Mouse (Mus musculus): ENCODE results near the gene Kifc3. TPM values are rescaled to one million over a fixed set of nuclear protein-coding genes. Genes with fewer than 3 reads are reported as not detected.

The Kifc3 gene
- polyA plus RNA-seq, 1 experiment from 2014 or later, result 5.3 TPM

- Histone ChIP-seq H3K27me3 (no peaks in the 10 kb centered on the region), H3K4me1 (replicated peaks) (no peaks in the 10 kb centered on the region), H3K4me3 (replicated peaks) (no peak overlapping the region), H3K27ac (replicated peaks) (no peak overlapping the region), H3K9ac (no peak overlapping the region), H3K9me3 (replicated peaks) (no peaks in the 10 kb centered on the region), H3K4me2 (no peak overlapping the region), H3K36me3 (replicated peaks) (no peaks in the 10 kb centered on the region)
- no peak for ATAC-seq (ENCODE audit: insufficient read depth)
- WGBS (ENCODE audit: insufficient replicate concordance), result 51% methylated on average over 7 of the region's 7 CpGs
Observed at GRCm38 (mm10) chr8:95226251-95227150, 23.9 kb upstream of the Kifc3 start.

- no peaks in the 10 kb centered on the region for H3K9me3 ChIP-seq (replicated peaks)
- no peak overlapping the region for H3K4me3 ChIP-seq (replicated peaks)
- H3K4me1 ChIP-seq (replicated peaks), result no peaks in the 10 kb centered on the region
- no peaks in the 10 kb centered on the region for H3K27me3 ChIP-seq
- no peak for ATAC-seq (ENCODE audit: insufficient read depth)
- WGBS (ENCODE audit: insufficient replicate concordance), result 54% methylated on average over 5 of the region's 5 CpGs
- H3K9ac ChIP-seq, result no peak overlapping the region
- no peak overlapping the region for H3K4me2 ChIP-seq
- no peaks in the 10 kb centered on the region for H3K36me3 ChIP-seq (replicated peaks)
- H3K27ac ChIP-seq (replicated peaks), result no peak overlapping the region
Observed at GRCm38 (mm10) chr8:95223969-95224368, 21.4 kb upstream of the Kifc3 start.

- 16% methylated on average over 2 of the region's 2 CpGs for WGBS (ENCODE audit: insufficient replicate concordance)
- Histone ChIP-seq H3K4me1 (replicated peaks) (no peaks in the 10 kb centered on the region), H3K9me3 (replicated peaks) (no peaks in the 10 kb centered on the region), H3K27me3 (no peaks in the 10 kb centered on the region), H3K4me2 (no peak overlapping the region), H3K4me3 (replicated peaks) (no peak overlapping the region), H3K36me3 (replicated peaks) (no peaks in the 10 kb centered on the region), H3K27ac (replicated peaks) (no peak overlapping the region), H3K9ac (no peak overlapping the region)
- no peak for ATAC-seq (ENCODE audit: insufficient read depth)
Observed at GRCm38 (mm10) chr8:95221045-95221444, 18.4 kb upstream of the Kifc3 start.

- no peak overlapping the region for H3K4me2 ChIP-seq
- H3K9me3 ChIP-seq (replicated peaks), result no peaks in the 10 kb centered on the region
- no peak overlapping the region for H3K4me3 ChIP-seq (replicated peaks)
- no peaks in the 10 kb centered on the region for H3K27me3 ChIP-seq
- no peak overlapping the region for H3K27ac ChIP-seq (replicated peaks)
- no peaks in the 10 kb centered on the region for H3K4me1 ChIP-seq (replicated peaks)
- no peak overlapping the region for H3K9ac ChIP-seq
- no peaks in the 10 kb centered on the region for H3K36me3 ChIP-seq (replicated peaks)
- WGBS (ENCODE audit: insufficient replicate concordance), result 45% methylated on average over 7 of the region's 7 CpGs
- no peak for ATAC-seq (ENCODE audit: insufficient read depth)
Observed at GRCm38 (mm10) chr8:95220571-95220998, 18.0 kb upstream of the Kifc3 start.

GRCm38 (mm10) chr8:95219623-95220022, 17.0 kb upstream of the Kifc3 start:
- Histone ChIP-seq H3K9me3 (replicated peaks) (no peaks in the 10 kb centered on the region), H3K27me3 (no peaks in the 10 kb centered on the region), H3K4me2 (no peak overlapping the region), H3K9ac (no peak overlapping the region), H3K4me1 (replicated peaks) (no peaks in the 10 kb centered on the region), H3K27ac (replicated peaks) (no peak overlapping the region), H3K36me3 (replicated peaks) (no peaks in the 10 kb centered on the region), H3K4me3 (replicated peaks) (no peak overlapping the region)
- 80% methylated on average over 8 of the region's 8 CpGs for WGBS (ENCODE audit: insufficient replicate concordance)
- no peak for ATAC-seq (ENCODE audit: insufficient read depth)

- Histone ChIP-seq H3K4me2 (no peak overlapping the region), H3K27ac (replicated peaks) (no peak overlapping the region), H3K36me3 (replicated peaks) (no peaks in the 10 kb centered on the region), H3K4me1 (replicated peaks) (no peaks in the 10 kb centered on the region), H3K4me3 (replicated peaks) (no peak overlapping the region), H3K27me3 (no peaks in the 10 kb centered on the region), H3K9ac (no peak overlapping the region), H3K9me3 (replicated peaks) (no peaks in the 10 kb centered on the region)
- 63% methylated on average over 11 of the region's 11 CpGs for WGBS (ENCODE audit: insufficient replicate concordance)
- ATAC-seq (ENCODE audit: insufficient read depth), result no peak
Observed at GRCm38 (mm10) chr8:95215709-95216360, 13.2 kb upstream of the Kifc3 start.

GRCm38 (mm10) chr8:95209924-95210323, 7.3 kb upstream of the Kifc3 start:
- Histone ChIP-seq H3K4me2 (no peak overlapping the region), H3K9ac (no peak overlapping the region), H3K4me1 (replicated peaks) (no peaks in the 10 kb centered on the region), H3K4me3 (replicated peaks) (no peak overlapping the region), H3K27ac (replicated peaks) (no peak overlapping the region), H3K9me3 (replicated peaks) (no peaks in the 10 kb centered on the region), H3K36me3 (replicated peaks) (no peaks in the 10 kb centered on the region), H3K27me3 (no peaks in the 10 kb centered on the region)
- no peak for ATAC-seq (ENCODE audit: insufficient read depth)
- 39% methylated on average over 11 of the region's 11 CpGs for WGBS (ENCODE audit: insufficient replicate concordance)

- WGBS (ENCODE audit: insufficient replicate concordance), result 35% methylated on average over 8 of the region's 8 CpGs
- Histone ChIP-seq H3K4me1 (replicated peaks) (0 out of 2 replicates have a peak, but pooled peaks cover 4% of the 10 kb centered on the region), H3K36me3 (replicated peaks) (no peaks in the 10 kb centered on the region), H3K4me3 (replicated peaks) (no peak overlapping the region), H3K27ac (replicated peaks) (no peak overlapping the region), H3K4me2 (no peak overlapping the region), H3K9ac (no peak overlapping the region), H3K9me3 (replicated peaks) (no peaks in the 10 kb centered on the region), H3K27me3 (no peaks in the 10 kb centered on the region)
- no peak for ATAC-seq (ENCODE audit: insufficient read depth)
Observed at GRCm38 (mm10) chr8:95205946-95206345, 3.3 kb upstream of the Kifc3 start.

GRCm38 (mm10) chr8:95204039-95204380, 1.4 kb upstream of the Kifc3 start:
- no peak for ATAC-seq (ENCODE audit: insufficient read depth)
- no peak overlapping the region for H3K4me2 ChIP-seq
- WGBS (ENCODE audit: insufficient replicate concordance), result 19% methylated on average over 10 of the region's 10 CpGs
- no peaks in the 10 kb centered on the region for H3K9me3 ChIP-seq (replicated peaks)
- H3K27ac ChIP-seq (replicated peaks), result no peak overlapping the region
- H3K36me3 ChIP-seq (replicated peaks), result no peaks in the 10 kb centered on the region
- no peak overlapping the region for H3K4me3 ChIP-seq (replicated peaks)
- H3K9ac ChIP-seq, result no peak overlapping the region
- H3K4me1 ChIP-seq (replicated peaks), result 0 out of 2 replicates have a peak, but pooled peaks cover 4% of the 10 kb centered on the region
- no peaks in the 10 kb centered on the region for H3K27me3 ChIP-seq

- Histone ChIP-seq H3K4me2 (no peak overlapping the region), H3K36me3 (replicated peaks) (no peaks in the 10 kb centered on the region), H3K4me3 (replicated peaks) (no peak overlapping the region), H3K27me3 (no peaks in the 10 kb centered on the region), H3K27ac (replicated peaks) (no peak overlapping the region), H3K9me3 (replicated peaks) (no peaks in the 10 kb centered on the region), H3K4me1 (replicated peaks) (0 out of 2 replicates have a peak, but pooled peaks cover 4% of the 10 kb centered on the region), H3K9ac (no peak overlapping the region)
- WGBS (ENCODE audit: insufficient replicate concordance), result 36% methylated on average over 9 of the region's 9 CpGs
- ATAC-seq (ENCODE audit: insufficient read depth), result no peak
Observed at GRCm38 (mm10) chr8:95203326-95204038, 870 bp upstream of the Kifc3 start.

- 68% methylated on average over 8 of the region's 8 CpGs for WGBS (ENCODE audit: insufficient replicate concordance)
- Histone ChIP-seq H3K9ac (no peak overlapping the region), H3K4me1 (replicated peaks) (0 out of 2 replicates have a peak, but pooled peaks cover 4% of the 10 kb centered on the region), H3K36me3 (replicated peaks) (no peaks in the 10 kb centered on the region), H3K4me3 (replicated peaks) (no peak overlapping the region), H3K9me3 (replicated peaks) (no peaks in the 10 kb centered on the region), H3K27me3 (no peaks in the 10 kb centered on the region), H3K4me2 (no peak overlapping the region), H3K27ac (replicated peaks) (no peak overlapping the region)
- ATAC-seq (ENCODE audit: insufficient read depth), result no peak
Observed at GRCm38 (mm10) chr8:95202056-95202570, 499 bp downstream of the Kifc3 start.
